Mouse (Mus musculus) adrenal gland, postnatal 10 days (tissue): ENCODE data around the gene Ticrr. TPM values are rescaled to one million over a fixed set of nuclear protein-coding genes. Genes with fewer than 3 reads are reported as not detected.
A peak's percentile ranks its signal among the peaks of the same experiment; 100 is the strongest.

Source experiments
- DNase-seq: peaks from one replicate; pipeline ENCODE4 v3.0.0; 2021; ENCODE audit warnings: mixed read lengths
- total RNA-seq, 2 experiments: library from RNA; stranded (reverse); gene quantifications; 2 replicates each; pipeline ENCODE4 v1.2.3; 2021

Ticrr gene
- total RNA-seq, 2 experiments from 2014 or later = 2.3 to 3.7 TPM

- no peak for DNase-seq
Observed at GRCm38 (mm10) chr7:79680231-79680630, 20.2 kb downstream of the Ticrr start.

- DNase-seq = no peak
Observed at GRCm38 (mm10) chr7:79696495-79696894, 36.5 kb downstream of the Ticrr start.

GRCm38 (mm10) chr7:79702755-79703154 is 42.8 kb downstream of the Ticrr start:
- no peak for DNase-seq

GRCm38 (mm10) chr7:79705210-79705609 is 45.2 kb downstream of the Ticrr start:
- no peak for DNase-seq

- peak; percentile 66 for DNase-seq
Observed at GRCm38 (mm10) chr7:79710130-79710607, 50.2 kb downstream of the Ticrr start.

GRCm38 (mm10) chr7:79710831-79711230 is 50.8 kb downstream of the Ticrr start:
- no peak for DNase-seq

- DNase-seq = peak; percentile 95
Observed at GRCm38 (mm10) chr7:79715187-79715981, 55.4 kb downstream of the Ticrr start, which contains the start of gene Kif7. Kif7 (minus strand) TSS chr7:79715720.

- peak; percentile 80 for DNase-seq
Observed at GRCm38 (mm10) chr7:79721386-79721977, 61.5 kb downstream of the Ticrr start.

GRCm38 (mm10) chr7:79727091-79727490 is 67.1 kb downstream of the Ticrr start:
- DNase-seq = peak; percentile 78

- peak; percentile 82 for DNase-seq
Observed at GRCm38 (mm10) chr7:79728219-79728618, 68.2 kb downstream of the Ticrr start.

- peak; percentile 86 for DNase-seq
Observed at GRCm38 (mm10) chr7:79729169-79729568, 69.2 kb downstream of the Ticrr start.

GRCm38 (mm10) chr7:79729743-79730370 is 69.9 kb downstream of the Ticrr start:
- DNase-seq = peak; percentile 63

GRCm38 (mm10) chr7:79731438-79731837 is 71.4 kb downstream of the Ticrr start:
- peak; percentile 59 for DNase-seq

- peak; percentile 77 for DNase-seq
Observed at GRCm38 (mm10) chr7:79732622-79733021, 72.6 kb downstream of the Ticrr start, which contains the start of gene Plin1. Plin1 (minus strand) TSS chr7:79732903.

- DNase-seq = peak; percentile 88
Observed at GRCm38 (mm10) chr7:79734563-79734962, 74.6 kb downstream of the Ticrr start.

- peak; percentile 16 for DNase-seq
Observed at GRCm38 (mm10) chr7:79736511-79736910, 76.5 kb downstream of the Ticrr start.

- no peak for DNase-seq
Observed at GRCm38 (mm10) chr7:79738913-79739312, 78.9 kb downstream of the Ticrr start.

- DNase-seq = peak; percentile 44
Observed at GRCm38 (mm10) chr7:79740279-79740678, 80.3 kb downstream of the Ticrr start.

- DNase-seq = no peak
Observed at GRCm38 (mm10) chr7:79742277-79742658, 82.3 kb downstream of the Ticrr start.

- DNase-seq = peak; percentile 92
Observed at GRCm38 (mm10) chr7:79742659-79743536, 82.9 kb downstream of the Ticrr start, which contains the start of the genes Pex11a and Wdr93. Pex11a (minus strand) TSS chr7:79743131. Wdr93 (plus strand) TSS chr7:79743163.

GRCm38 (mm10) chr7:79744051-79744450 is 84.1 kb downstream of the Ticrr start:
- no peak for DNase-seq

- no peak for DNase-seq
Observed at GRCm38 (mm10) chr7:79744585-79744984, 84.6 kb downstream of the Ticrr start.
